Mouse (Mus musculus) embryonic facial prominence, embryonic 11.5 days (tissue): Measurements from ENCODE around the gene Hnf1a. TPM values are rescaled to one million over a fixed set of nuclear protein-coding genes. Genes with fewer than 3 reads are reported as not detected.

Source experiments
- ATAC-seq: fragments of 200-750 bp; cut with Nextera tagmentation; replicated peaks from 2 replicates; pipeline ENCODE4 v1.8.0; 2017; ENCODE audit warnings: low read depth; ENCODE audit not compliant: insufficient number of reproducible peaks, low FRiP score, low TSS enrichment
- DNase-seq: peaks from one replicate; pipeline ENCODE4 v3.0.0-alpha.2; 2015; ENCODE audit warnings: low spot score
- H3K27ac ChIP-seq: fragments of 300-500 bp; sonication (generic); replicated peaks from 2 replicates; pipeline ENCODE4 v1.5.1; 2014; ENCODE audit warnings: mild to moderate bottlenecking, low read depth, low read length, control low read depth
- H3K27me3 ChIP-seq: fragments of 300-500 bp; sonication (generic); 2 replicates; pipeline ENCODE4 v1.6.1; 2014; ENCODE audit warnings: mild to moderate bottlenecking, low read length, moderate library complexity, mixed read lengths; ENCODE audit not compliant: control insufficient read depth, insufficient read depth
- H3K36me3 ChIP-seq: fragments of 300-500 bp; sonication (generic); replicated peaks from 2 replicates; pipeline ENCODE4 v1.6.1; 2014; ENCODE audit warnings: low read depth, mild to moderate bottlenecking, low read length, moderate library complexity, mixed read lengths; ENCODE audit not compliant: control insufficient read depth, insufficient read depth
- H3K4me1 ChIP-seq: fragments of 300-500 bp; sonication (generic); 2 replicates; pipeline ENCODE4 v1.6.1; 2014; ENCODE audit warnings: low read length, mixed read lengths; ENCODE audit not compliant: control insufficient read depth, insufficient read depth
- H3K4me2 ChIP-seq: fragments of 300-500 bp; sonication (generic); 2 replicates; pipeline ENCODE4 v1.6.1; 2014; ENCODE audit warnings: low read depth, mild to moderate bottlenecking, control low read depth, low read length, moderate library complexity
- H3K4me3 ChIP-seq: fragments of 300-500 bp; sonication (generic); 2 replicates; pipeline ENCODE4 v1.5.1; 2014; ENCODE audit warnings: low read depth, low read length, control low read depth
- H3K9ac ChIP-seq: fragments of 300-500 bp; sonication (generic); replicated peaks from 2 replicates; pipeline ENCODE4 v1.6.1; 2014; ENCODE audit warnings: mild to moderate bottlenecking, control low read depth, low read length
- H3K9me3 ChIP-seq: fragments of 300-500 bp; sonication (generic); replicated peaks from 2 replicates; pipeline ENCODE4 v1.6.1; 2016; ENCODE audit warnings: mild to moderate bottlenecking, low read length, inconsistent platforms, mixed read lengths; ENCODE audit not compliant: control insufficient read depth
- WGBS: fragments of 180-500 bp; shearing (Covaris S2); extraction: QIAGEN DNeasy Blood & Tissue Kit; methylation state at CpG from one replicate; pipeline ENCODE4 v1.1.7; 2014; 5-methylcytosine and 5-hydroxymethylcytosine counted together
- polyA plus RNA-seq: library from polyadenylated mRNA; unstranded; fragments of >200 nt; fragmentation: Nextera tagmentation; extraction: Ambion mirVana; gene quantifications from 2 replicates; pipeline ENCODE4 v1.2.1, GENCODE M21; 2014

Gene Hnf1a
- polyA plus RNA-seq, 1 experiment from 2014 or later = not detected

DNA sequence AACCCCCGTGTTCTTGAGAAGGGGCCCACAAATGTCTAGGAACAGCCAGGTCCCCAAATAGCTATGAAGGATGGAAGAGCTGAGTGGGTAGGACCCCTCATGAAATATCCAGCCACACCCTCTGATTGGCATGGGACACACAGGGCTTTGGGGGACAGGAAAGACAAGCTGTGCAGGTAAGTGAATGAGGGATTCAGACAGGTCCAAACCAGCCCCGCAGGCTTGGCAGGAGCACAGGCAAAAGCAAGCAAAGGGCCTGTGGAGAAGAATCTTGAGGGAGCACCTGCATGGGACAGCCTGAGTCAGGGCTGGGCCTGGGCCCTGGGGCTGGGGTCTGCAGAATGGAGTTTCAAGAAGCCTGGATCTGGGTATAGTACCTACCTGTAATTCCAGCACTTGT lies 29.6 kb upstream of the Hnf1a start:
- 75% methylated on average over 2 of the region's 2 CpGs for WGBS
- no peaks in the 10 kb centered on the region for H3K4me1 ChIP-seq
- no peak overlapping the region for H3K27ac ChIP-seq
- H3K27me3 ChIP-seq = no peaks in the 10 kb centered on the region
- no peak overlapping the region for H3K9ac ChIP-seq
- no peaks in the 10 kb centered on the region for H3K9me3 ChIP-seq
- H3K4me3 ChIP-seq = no peak overlapping the region
- DNase-seq (no peak), ATAC-seq (no peak)
- no peak overlapping the region for H3K4me2 ChIP-seq
- no peaks in the 10 kb centered on the region for H3K36me3 ChIP-seq

DNA sequence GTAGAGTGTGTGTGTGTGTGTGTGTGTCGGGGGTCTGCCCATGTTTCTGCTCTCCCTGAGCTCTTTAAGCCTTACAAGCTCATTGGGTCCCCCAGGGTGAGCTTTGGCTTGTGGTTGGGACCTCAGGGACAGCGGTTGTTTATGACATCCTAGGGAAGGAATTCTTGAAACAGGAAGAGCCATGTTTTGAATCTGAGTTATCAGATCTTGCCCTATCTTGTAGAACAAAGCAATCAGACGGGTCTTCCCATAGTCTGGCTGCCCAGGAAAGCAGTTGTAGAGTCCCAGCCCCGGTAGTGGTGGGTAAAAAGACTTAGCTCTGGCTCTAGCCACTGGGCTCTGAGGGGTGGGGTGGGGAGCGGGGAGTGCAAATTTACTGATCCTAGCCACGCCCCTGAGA lies 26.4 kb upstream of the Hnf1a start:
- H3K27me3 ChIP-seq = no peaks in the 10 kb centered on the region
- no peak for ATAC-seq

GRCm38 (mm10) chr5:114996447-114996846 lies 25.6 kb upstream of the Hnf1a start:
- DNase-seq = no peak

More for the DNA sequence above, 26.4 kb upstream of the Hnf1a start:
- H3K4me3 ChIP-seq = no peak overlapping the region
- H3K4me1 ChIP-seq = no peaks in the 10 kb centered on the region
- DNase-seq = no peak
- no peak overlapping the region for H3K27ac ChIP-seq
- H3K9ac ChIP-seq = no peak overlapping the region
- H3K9me3 ChIP-seq = no peaks in the 10 kb centered on the region
- H3K4me2 ChIP-seq = no peak overlapping the region
- WGBS = 67% methylated on average over 6 of the region's 6 CpGs
- H3K36me3 ChIP-seq = no peaks in the 10 kb centered on the region

GRCm38 (mm10) chr5:114985074-114985473 lies 14.2 kb upstream of the Hnf1a start:
- no peak overlapping the region for H3K27ac ChIP-seq
- no peak for ATAC-seq
- H3K4me1 ChIP-seq = no peaks in the 10 kb centered on the region
- DNase-seq = no peak
- H3K36me3 ChIP-seq = no peaks in the 10 kb centered on the region
- H3K27me3 ChIP-seq = no peaks in the 10 kb centered on the region
- no peak overlapping the region for H3K4me3 ChIP-seq
- no peaks in the 10 kb centered on the region for H3K9me3 ChIP-seq
- no peak overlapping the region for H3K4me2 ChIP-seq
- no peak overlapping the region for H3K9ac ChIP-seq

More at GRCm38 (mm10) chr5:114996447-114996846, 25.6 kb upstream of the Hnf1a start:
- H3K4me2 ChIP-seq = no peak overlapping the region
- H3K4me1 ChIP-seq = no peaks in the 10 kb centered on the region
- H3K36me3 ChIP-seq = no peaks in the 10 kb centered on the region
- H3K9ac ChIP-seq = no peak overlapping the region
- 82% methylated on average over 16 of the region's 16 CpGs for WGBS
- H3K27ac ChIP-seq = no peak overlapping the region
- no peaks in the 10 kb centered on the region for H3K9me3 ChIP-seq
- no peaks in the 10 kb centered on the region for H3K27me3 ChIP-seq
- H3K4me3 ChIP-seq = no peak overlapping the region
- ATAC-seq = no peak

DNA sequence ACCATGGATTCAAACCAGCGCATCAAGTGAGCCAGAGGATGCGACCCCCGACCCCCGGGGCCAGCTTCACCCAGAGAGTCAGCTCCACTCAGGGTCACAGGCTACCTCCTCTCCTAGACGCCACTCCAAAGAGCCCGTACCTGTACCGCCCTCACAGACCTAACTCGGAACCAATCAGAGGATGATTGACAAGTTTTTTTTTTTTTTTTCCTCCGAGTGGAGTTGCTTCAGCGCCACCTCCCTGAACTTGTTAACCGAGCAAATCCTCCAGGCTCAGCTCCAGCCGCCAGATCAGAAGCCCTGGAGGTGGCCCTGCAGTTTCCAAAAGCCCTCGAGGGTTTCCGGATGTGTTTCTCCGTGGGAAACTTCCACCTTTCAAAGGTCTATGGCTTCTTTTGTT lies 11.1 kb upstream of the Hnf1a start:
- DNase-seq (no peak), ATAC-seq (no peak)
- 46% methylated on average over 15 of the region's 15 CpGs for WGBS
- Histone ChIP-seq H3K27me3 (no peaks in the 10 kb centered on the region), H3K4me2 (no peak overlapping the region), H3K4me3 (no peak overlapping the region), H3K4me1 (no peaks in the 10 kb centered on the region), H3K36me3 (no peaks in the 10 kb centered on the region), H3K9me3 (no peaks in the 10 kb centered on the region), H3K9ac (no peak overlapping the region), H3K27ac (no peak overlapping the region)

- H3K9ac ChIP-seq = peak overlapping the region; percentile 35
- H3K4me2 ChIP-seq = peak overlapping the region; percentile 63
- H3K4me1 ChIP-seq = no peaks in the 10 kb centered on the region
- DNase-seq = no peak
- ATAC-seq = 0 out of 2 replicates have a peak, but pooled peaks have one; percentile 15
- no peaks in the 10 kb centered on the region for H3K27me3 ChIP-seq
- H3K9me3 ChIP-seq = no peaks in the 10 kb centered on the region
- peak overlapping the region; percentile 31 for H3K4me3 ChIP-seq
- H3K36me3 ChIP-seq = no peaks in the 10 kb centered on the region
- 22% methylated on average over 16 of the region's 16 CpGs for WGBS
- no peak overlapping the region for H3K27ac ChIP-seq
Measured at GRCm38 (mm10) chr5:114980122-114980748, 9.3 kb upstream of the Hnf1a start.

DNA sequence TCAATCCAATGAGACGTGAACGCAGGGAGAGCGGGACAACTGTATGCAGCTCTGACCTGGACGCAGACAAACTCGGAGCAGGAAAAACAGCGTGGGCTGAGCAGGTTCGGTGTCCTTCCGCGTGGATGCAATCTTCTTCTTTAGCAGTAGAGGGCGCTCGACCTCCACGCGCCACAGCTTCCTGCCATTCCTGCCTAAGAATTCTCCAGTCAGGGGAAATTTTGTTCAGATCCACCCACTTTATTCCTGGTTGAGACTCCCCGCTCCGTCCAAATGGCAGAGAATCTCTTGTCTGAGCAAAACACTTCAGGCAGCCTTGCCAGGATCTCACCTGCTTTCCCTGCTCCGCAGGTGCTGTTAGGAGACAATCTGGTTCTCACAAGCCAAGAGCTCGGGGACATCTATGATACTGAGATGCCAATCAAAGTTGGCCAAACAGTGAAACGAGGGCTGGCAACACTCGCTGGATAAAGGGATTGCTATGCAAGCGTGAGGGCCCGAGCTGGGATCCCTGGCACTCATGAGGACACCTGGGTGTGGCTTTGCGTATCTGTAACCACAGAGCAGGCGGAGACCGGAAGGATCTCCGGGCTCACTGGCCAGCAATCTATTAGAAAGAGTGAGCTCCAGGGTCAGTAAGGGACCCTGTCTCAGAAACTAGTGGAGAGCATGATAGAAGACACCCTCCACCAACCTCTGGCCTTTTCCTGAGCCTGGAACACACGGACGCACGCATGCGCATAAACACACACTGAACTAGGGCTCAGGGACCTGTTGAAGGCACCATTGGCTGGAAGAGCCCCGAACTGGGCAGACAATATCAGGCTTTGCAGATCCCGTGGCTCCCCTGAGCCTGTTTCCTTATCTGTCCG lies 8.6 kb upstream of the Hnf1a start:
- no peaks in the 10 kb centered on the region for H3K4me1 ChIP-seq
- ATAC-seq (peak; percentile 50; the same call in 1 of the 2 replicates), DNase-seq (peak; percentile 83)
- peak overlapping the region; percentile 63 for H3K4me2 ChIP-seq
- WGBS = 4% methylated on average over 32 of the region's 32 CpGs
- no peak overlapping the region for H3K9ac ChIP-seq
- H3K9me3 ChIP-seq = no peaks in the 10 kb centered on the region
- no peaks in the 10 kb centered on the region for H3K27me3 ChIP-seq
- H3K4me3 ChIP-seq = peak overlapping the region; percentile 31
- H3K36me3 ChIP-seq = no peaks in the 10 kb centered on the region
- no peak overlapping the region for H3K27ac ChIP-seq

DNA sequence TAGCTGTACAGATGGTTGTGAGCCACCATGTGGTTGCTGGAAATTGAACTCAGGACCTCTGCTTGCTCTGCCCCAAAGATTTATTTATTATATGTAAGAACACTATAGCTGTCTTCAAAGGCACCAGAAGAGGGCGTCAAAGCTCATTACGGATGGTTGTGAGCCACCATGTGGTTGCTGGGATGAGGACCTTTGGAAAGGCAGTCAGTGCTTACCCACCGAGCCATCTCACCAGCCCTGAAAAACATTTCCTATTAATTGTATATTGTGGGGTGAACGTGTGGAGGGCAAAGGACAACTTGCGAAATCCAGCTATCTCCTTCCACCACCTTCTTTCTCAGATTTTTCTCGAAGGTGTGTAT lies 8.0 kb upstream of the Hnf1a start:
- ATAC-seq = no peak
- Histone ChIP-seq H3K9me3 (no peaks in the 10 kb centered on the region), H3K9ac (no peak overlapping the region), H3K27me3 (no peaks in the 10 kb centered on the region), H3K36me3 (no peaks in the 10 kb centered on the region), H3K4me3 (no peak overlapping the region), H3K4me2 (peak overlapping the region; percentile 63), H3K27ac (no peak overlapping the region), H3K4me1 (no peaks in the 10 kb centered on the region)
- 4% methylated on average over 6 of the region's 6 CpGs for WGBS
- DNase-seq = peak; percentile 67
